12 mouse cellular contexts compared by ENCODE assay signal in the genomic region with DNA sequence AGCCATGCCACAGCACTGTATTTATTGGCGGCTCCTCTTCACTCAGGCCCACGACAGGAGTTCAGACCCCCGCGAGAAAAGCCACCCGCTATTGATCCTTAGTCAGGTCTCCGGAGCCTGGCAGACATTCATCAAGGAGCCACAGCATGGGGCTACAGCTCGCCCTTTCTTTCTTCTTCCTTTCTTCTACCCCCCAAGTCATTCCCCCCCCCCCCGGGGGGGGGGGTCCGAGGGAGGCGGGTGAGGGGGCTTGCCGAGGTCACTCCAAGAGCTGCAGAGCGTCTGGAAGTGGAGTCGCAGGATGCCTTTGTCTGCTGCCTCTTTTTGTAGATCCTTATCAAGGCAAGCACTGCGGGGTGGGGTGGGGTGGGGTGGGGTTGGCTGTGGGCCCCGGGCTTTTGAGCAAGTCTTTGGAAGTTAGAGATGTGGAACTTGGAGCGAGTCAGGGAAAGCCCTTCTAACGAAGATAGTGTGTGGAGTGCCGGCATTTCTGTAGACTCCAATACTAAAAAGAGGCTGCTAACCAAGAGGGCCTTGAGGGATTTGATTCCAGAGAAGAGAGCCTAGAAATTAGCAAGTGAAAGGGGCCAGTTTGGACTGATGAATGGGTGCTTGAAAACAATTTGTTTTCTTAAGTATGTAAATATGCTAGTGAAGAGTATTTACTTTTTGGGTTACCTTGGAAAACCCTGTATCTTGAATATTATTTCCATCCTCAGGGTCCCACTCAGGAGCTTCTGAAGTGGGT.
DNase-seq lines count a peak whose midpoint lies in the region; ATAC-seq lines count a peak whose summit lies in the region.
"Had no signal": no experiment of that assay in that cellular context is flagged by ENCODE, and none has a peak within 500 bp of the region (broad histone marks: within the 10 kb centered on the region; RNA-seq: fewer than 3 reads in every experiment).

No protein-coding gene starts in this region.

- H3K27ac ChIP-seq in kidney, embryonic 16.5 days (ENCODE audit: low read length), result peak overlapping the region; percentile 9
- peak overlapping the region; percentile 70 for H3K27ac ChIP-seq in forebrain, embryonic 12.5 days
- peak overlapping the region; percentile 32; the same call in 1 of the 2 replicates for H3K27ac ChIP-seq in midbrain, embryonic 15.5 days

- no peak overlapping the region for H3K4me2 ChIP-seq in kidney, embryonic 16.5 days (replicated peaks; ENCODE audit: low read depth, low read length)
- H3K4me2 ChIP-seq in forebrain, embryonic 12.5 days, result peak overlapping the region; percentile 26
- no peak overlapping the region for H3K4me2 ChIP-seq in midbrain, embryonic 15.5 days

- H3K9me3 ChIP-seq in kidney, embryonic 16.5 days (ENCODE audit: low read length), result no peaks in the 10 kb centered on the region
- no peaks in the 10 kb centered on the region for H3K9me3 ChIP-seq in forebrain, embryonic 12.5 days
- H3K9me3 ChIP-seq in midbrain, embryonic 15.5 days, result no peaks in the 10 kb centered on the region

- no peaks in the 10 kb centered on the region for H3K27me3 ChIP-seq in kidney, embryonic 16.5 days (ENCODE audit: insufficient read depth, low read length)
- no peaks in the 10 kb centered on the region for H3K27me3 ChIP-seq in forebrain, embryonic 12.5 days
- no peaks in the 10 kb centered on the region for H3K27me3 ChIP-seq in midbrain, embryonic 15.5 days (replicated peaks)

- H3K4me1 ChIP-seq in kidney, embryonic 16.5 days (ENCODE audit: insufficient read depth, low read length), result peaks cover 70% of the 10 kb centered on the region
- H3K4me1 ChIP-seq in forebrain, embryonic 12.5 days, result peaks cover 75% of the 10 kb centered on the region
- peaks cover 69% of the 10 kb centered on the region for H3K4me1 ChIP-seq in midbrain, embryonic 15.5 days

- 18% methylated on average over 16 of the region's 18 CpGs for WGBS in kidney, embryonic 16.5 days
- 1% methylated on average over 18 of the region's 18 CpGs for WGBS in forebrain, embryonic 12.5 days
- 9% methylated on average over 18 of the region's 18 CpGs for WGBS in midbrain, embryonic 15.5 days

- no peak overlapping the region for H3K9ac ChIP-seq in kidney, embryonic 16.5 days (replicated peaks; ENCODE audit: low read length)
- H3K9ac ChIP-seq in forebrain, embryonic 12.5 days, result 0 out of 2 replicates have a peak overlapping the region, but pooled peaks have one; percentile 25
- no peak overlapping the region for H3K9ac ChIP-seq in midbrain, embryonic 15.5 days

- no peak for ATAC-seq in kidney, embryonic 16.5 days (ENCODE audit: low FRiP score, low TSS enrichment)
- no peak for ATAC-seq in forebrain, embryonic 12.5 days (ENCODE audit: low FRiP score)
- ATAC-seq in midbrain, embryonic 15.5 days (replicated peaks), result no peak

- DNase-seq in kidney, postnatal 36 days, result no peak
- DNase-seq in embryo, embryonic 11 days, result peak; percentile 49
- DNase-seq in cerebellum, adult 9-11 months, result no peak
- DNase-seq in thymus, postnatal 10 days (ENCODE audit: low spot score in 2 of 2), result no peak
- DNase-seq: adrenal gland, postnatal 25 days; cerebellum, postnatal 25 days; gastrocnemius, postnatal 25 days; kidney, adult 18-20 months; lung, postnatal 36 days had no signal

- H3K36me3 ChIP-seq in kidney, embryonic 16.5 days (ENCODE audit: insufficient read depth, low read length), result peaks cover 7% of the 10 kb centered on the region; the same call in 1 of the 2 replicates
- H3K36me3 ChIP-seq in forebrain, embryonic 12.5 days (replicated peaks), result peaks cover 9% of the 10 kb centered on the region; the same call in 1 of the 2 replicates
- H3K36me3 ChIP-seq in midbrain, embryonic 15.5 days (replicated peaks), result no peaks in the 10 kb centered on the region

- H3K4me3 ChIP-seq in kidney, embryonic 16.5 days (ENCODE audit: low read length), result no peak overlapping the region
- H3K4me3 ChIP-seq in forebrain, embryonic 12.5 days (replicated peaks), result no peak overlapping the region
- H3K4me3 ChIP-seq in midbrain, embryonic 15.5 days, result no peak overlapping the region

Comparison
In these comparisons a context has a peak if more than half of its experiments do, and no peak if none do; other contexts are left out.
1. H3K27ac ChIP-seq: peak in every context shown above with its lines; median percentile 70 in forebrain, embryonic 12.5 days; 32 in midbrain, embryonic 15.5 days; 9 in kidney, embryonic 16.5 days.